28 mouse cellular contexts compared by ENCODE assay signal in the genomic region with DNA sequence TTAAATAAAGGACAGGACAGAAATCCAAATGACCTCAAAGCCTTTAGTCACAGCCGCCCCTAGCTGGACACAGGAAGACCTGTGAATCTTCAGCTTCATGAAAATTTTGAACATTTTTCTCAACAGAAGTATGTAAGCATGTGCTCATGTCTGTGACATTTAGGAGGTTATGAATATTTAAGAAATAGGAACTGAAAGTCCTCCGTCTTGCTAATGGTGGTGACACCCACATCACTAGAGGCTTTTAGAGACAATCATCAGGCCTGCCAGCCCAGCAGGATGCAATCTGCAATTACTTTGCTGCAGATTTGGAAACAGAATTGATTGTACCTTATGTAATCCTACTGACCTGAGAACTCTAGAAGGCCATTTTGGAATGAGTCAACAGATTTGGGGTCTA. TPM values are rescaled to one million over a fixed set of nuclear protein-coding genes. Genes with fewer than 3 reads are reported as not detected.
DNase-seq lines count a peak whose midpoint lies in the region; ATAC-seq and TF ChIP-seq lines count a peak whose summit lies in the region.
"Had no signal": no experiment of that assay in that cellular context is flagged by ENCODE, and none has a peak within 500 bp of the region (broad histone marks: within the 10 kb centered on the region; RNA-seq: fewer than 3 reads in every experiment).

No protein-coding gene starts in this region.

- 0 out of 2 replicates have a peak, but pooled peaks have one; percentile 37 for ATAC-seq in megakaryocyte progenitor cell, adult 5-6 weeks (replicated peaks; ENCODE audit: poor library complexity)
- ATAC-seq: forebrain, embryonic 14.5 days; forebrain, postnatal 0 days; hindbrain, embryonic 16.5 days; intestine, embryonic 15.5 days had no signal

- TF ChIP-seq POLR2A in bone marrow macrophage, adult 2 months (IDR thresholded peaks at IDR 0.05; ENCODE audit: borderline replicate concordance, low read depth, low read length) = no peak

- TF ChIP-seq CTCF in bone marrow macrophage, adult 2 months (IDR thresholded peaks at IDR 0.05; ENCODE audit: low read depth, low read length) = no peak

- peak overlapping the region; percentile 92 for H3K27ac ChIP-seq in bone marrow macrophage, adult 2 months (ENCODE audit: insufficient read depth, low read depth, low read length)
- H3K27ac ChIP-seq: embryonic facial prominence, embryonic 12.5 days; embryonic facial prominence, embryonic 15.5 days; gastrocnemius, adult 2 months; heart, embryonic 15.5 days; hindbrain, embryonic 10.5 days; hindbrain, embryonic 13.5 days; intestine, embryonic 15.5 days had no signal

- H3K4me1 ChIP-seq in bone marrow macrophage, adult 2 months (ENCODE audit: control insufficient read depth, insufficient read depth, low read length) = peaks cover 41% of the 10 kb centered on the region
- H3K4me1 ChIP-seq: embryonic facial prominence, embryonic 12.5 days; embryonic facial prominence, embryonic 15.5 days; heart, embryonic 12.5 days; heart, embryonic 15.5 days; intestine, embryonic 15.5 days had no signal

- no peak overlapping the region for H3K4me3 ChIP-seq in bone marrow macrophage, adult 2 months (ENCODE audit: insufficient read depth, low read length)
- H3K4me3 ChIP-seq: embryonic facial prominence, embryonic 12.5 days; embryonic facial prominence, embryonic 15.5 days; gastrocnemius, adult 2 months; heart, embryonic 12.5 days; heart, embryonic 15.5 days; hindbrain, embryonic 10.5 days; hindbrain, embryonic 13.5 days; intestine, embryonic 15.5 days had no signal

- DNase-seq in heart, adult 11 months = peak; percentile 82
- no peak for DNase-seq in heart, adult 8-10 months (ENCODE audit: low spot score)
- no peak for DNase-seq in urinary bladder, postnatal 10 days (ENCODE audit: low spot score)
- no peak for DNase-seq in left cerebral cortex, adult 9 months (ENCODE audit: low spot score in 2 of 2)
- DNase-seq: adrenal gland, adult 2 months; adrenal gland, postnatal 14 days; B cell, adult 2 months; cerebellum, adult 2 months; cerebellum, adult 9-11 months; cerebellum, postnatal 25 days; forebrain, postnatal 0 days; gastrocnemius, adult 2 months; gastrocnemius, postnatal 25 days; heart, postnatal 10 days; heart, postnatal 36 days had no signal

RNA-seq across cellular contexts. Expression of gene Gm2115, which starts 22.7 kb away (rescaled TPM):
- under 1 TPM; 0.14 to 0.19 (median 0.18) TPM for total RNA-seq in heart, adult 8-10 months (2022)
- polyA plus RNA-seq in bone marrow macrophage, adult 2 months (2012; ENCODE audit: insufficient read depth, insufficient read length, missing spikeins) = 0.23 and 0.25 TPM in 2 replicates
- total RNA-seq in megakaryocyte progenitor cell, adult 5-6 weeks (2015) = not detected in 2 replicates
- total RNA-seq in megakaryocyte progenitor cell, adult 5-6 weeks (2017) = not detected in 2 replicates
- total RNA-seq: common myeloid progenitor, adult 5-6 weeks; MEL had no signal

RNA-seq across cellular contexts. Expression of gene Fah, which starts 55.0 kb away (rescaled TPM):
- 10 to 100 TPM; 19.1 to 31.0 (median 23.4) TPM for total RNA-seq in heart, adult 8-10 months (2022)
- 4.2 and 4.7 TPM in 2 replicates for polyA plus RNA-seq in bone marrow macrophage, adult 2 months (2012; ENCODE audit: insufficient read depth, insufficient read length, missing spikeins)
- total RNA-seq in megakaryocyte progenitor cell, adult 5-6 weeks (2015) = 0.86 TPM in 1 of 2 replicates, not detected in the other
- 3.0 TPM in 1 of 2 replicates, not detected in the other for total RNA-seq in megakaryocyte progenitor cell, adult 5-6 weeks (2017)
- total RNA-seq: MEL had no signal

Comparison
In these comparisons a context has a peak if more than half of its experiments do, and no peak if none do; other contexts are left out.
1. RNA of gene Fah, which starts 55.0 kb away (total RNA-seq): 19.1 to 31.0 TPM in heart, adult 8-10 months; 0.86 to 3.0 TPM in megakaryocyte progenitor cell, adult 5-6 weeks; every median in the first group is over 4 times any median in the second.